Mouse (Mus musculus) thymus, adult 2 months (tissue): ENCODE data around the gene Tubb2b. TPM values are rescaled to one million over a fixed set of nuclear protein-coding genes. Genes with fewer than 3 reads are reported as not detected.

ENCODE experiments used
- DNase-seq: peaks from one replicate; pipeline ENCODE4 v3.0.0; 2021
- H3K27ac ChIP-seq: fragments of 200-500 bp; 2 replicates; pipeline ENCODE4 v1.5.1; 2012; ENCODE audit warnings: low read length, control low read depth; ENCODE audit not compliant: control insufficient read depth, insufficient read depth
- H3K27me3 ChIP-seq: fragments of 200-500 bp; 2 replicates; pipeline ENCODE4 v1.6.1; 2012; ENCODE audit warnings: mild to moderate bottlenecking, low read length, moderate library complexity, mixed read lengths; ENCODE audit not compliant: control insufficient read depth, insufficient read depth
- H3K36me3 ChIP-seq: fragments of 200-500 bp; 2 replicates; pipeline ENCODE4 v1.6.1; 2012; ENCODE audit warnings: mild to moderate bottlenecking, low read length, moderate library complexity; ENCODE audit not compliant: control insufficient read depth, insufficient read depth
- H3K4me1 ChIP-seq: fragments of 200-500 bp; replicated peaks from 2 replicates; pipeline ENCODE4 v1.6.1; 2012; ENCODE audit warnings: low read length; ENCODE audit not compliant: control insufficient read depth, insufficient read depth
- H3K4me3 ChIP-seq: fragments of 200-500 bp; 2 replicates; pipeline ENCODE4 v1.5.1; 2012; ENCODE audit warnings: mild to moderate bottlenecking, low read length, control low read depth, moderate library complexity; ENCODE audit not compliant: control insufficient read depth, insufficient read depth
- CTCF ChIP-seq: fragments of 200-500 bp; IDR thresholded peaks from 2 replicates; pipeline ENCODE4 v1.5.1; 2012; ENCODE audit warnings: mild to moderate bottlenecking, control low read depth, low read length, moderate library complexity, borderline replicate concordance; ENCODE audit not compliant: control insufficient read depth, poor library complexity, insufficient read depth; ENCODE audit errors: extremely low read depth
- POLR2A ChIP-seq: fragments of 200-500 bp; IDR thresholded peaks from 2 replicates; pipeline ENCODE4 v1.6.1; 2012; ENCODE audit warnings: mild to moderate bottlenecking, low read length, control low read depth, moderate library complexity; ENCODE audit not compliant: control insufficient read depth, poor library complexity, insufficient read depth; ENCODE audit errors: extremely low read depth
- WGBS: fragments of 180-500 bp; shearing (Covaris S2); methylation state at CpG from one replicate; pipeline ENCODE4 v1.1.7; 2018; 5-methylcytosine and 5-hydroxymethylcytosine counted together
- polyA plus RNA-seq: library from polyadenylated mRNA; depleted of rRNA; stranded (reverse); fragments of >200 nt; gene quantifications from 2 replicates; pipeline ENCODE4 v1.2.3, GENCODE M21; 2012

Tubb2b gene
- polyA plus RNA-seq, 1 experiment, result 217 TPM

- Histone ChIP-seq H3K27ac (no peak overlapping the region), H3K27me3 (no peaks in the 10 kb centered on the region), H3K4me1 (no peaks in the 10 kb centered on the region), H3K36me3 (no peaks in the 10 kb centered on the region), H3K4me3 (no peak overlapping the region)
- 89% methylated on average over 5 of the region's 5 CpGs for WGBS
- no peak for TF ChIP-seq CTCF
- no peak for TF ChIP-seq POLR2A
- no peak for DNase-seq
Observed at GRCm38 (mm10) chr13:34143389-34143788, 13.1 kb upstream of the Tubb2b start.

- Histone ChIP-seq H3K27ac (no peak overlapping the region), H3K36me3 (no peaks in the 10 kb centered on the region), H3K4me3 (no peak overlapping the region), H3K4me1 (peaks cover 16% of the 10 kb centered on the region), H3K27me3 (no peaks in the 10 kb centered on the region)
- DNase-seq, result no peak
- TF ChIP-seq CTCF (no peak), POLR2A (no peak)
- 86% methylated on average over 7 of the region's 7 CpGs for WGBS
Observed at GRCm38 (mm10) chr13:34136605-34137004, 6.3 kb upstream of the Tubb2b start.

GRCm38 (mm10) chr13:34134276-34134675 is 4.0 kb upstream of the Tubb2b start:
- H3K27ac ChIP-seq, result no peak overlapping the region
- no peaks in the 10 kb centered on the region for H3K36me3 ChIP-seq
- H3K4me1 ChIP-seq, result peaks cover 30% of the 10 kb centered on the region
- no peaks in the 10 kb centered on the region for H3K27me3 ChIP-seq
- TF ChIP-seq CTCF (no peak), POLR2A (no peak)
- DNase-seq, result no peak
- H3K4me3 ChIP-seq, result no peak overlapping the region
- WGBS, result 92% methylated on average over 7 of the region's 7 CpGs

- H3K27ac ChIP-seq, result no peak overlapping the region
- no peak for DNase-seq
- H3K4me1 ChIP-seq, result peaks cover 35% of the 10 kb centered on the region
- 27% methylated on average over 15 of the region's 15 CpGs for WGBS
- H3K4me3 ChIP-seq, result no peak overlapping the region
- no peaks in the 10 kb centered on the region for H3K27me3 ChIP-seq
- TF ChIP-seq CTCF (no peak), POLR2A (no peak)
- H3K36me3 ChIP-seq, result no peaks in the 10 kb centered on the region
Observed at GRCm38 (mm10) chr13:34133326-34134071, 3.2 kb upstream of the Tubb2b start.

- Histone ChIP-seq H3K4me3 (no peak overlapping the region), H3K27me3 (no peaks in the 10 kb centered on the region), H3K36me3 (no peaks in the 10 kb centered on the region), H3K27ac (no peak overlapping the region), H3K4me1 (peaks cover 37% of the 10 kb centered on the region)
- no peak for DNase-seq
- TF ChIP-seq POLR2A (no peak), CTCF (no peak)
- 41% methylated on average over 6 of the region's 6 CpGs for whole genome bisulfite sequencing
Observed at GRCm38 (mm10) chr13:34132875-34133274, 2.6 kb upstream of the Tubb2b start.

GRCm38 (mm10) chr13:34132299-34132698 is 2.0 kb upstream of the Tubb2b start:
- no peaks in the 10 kb centered on the region for H3K27me3 ChIP-seq
- DNase-seq, result no peak
- no peak overlapping the region for H3K27ac ChIP-seq

More at GRCm38 (mm10) chr13:34132299-34132698, 2.0 kb upstream of the Tubb2b start:
- Histone ChIP-seq H3K36me3 (no peaks in the 10 kb centered on the region), H3K4me1 (peaks cover 39% of the 10 kb centered on the region), H3K4me3 (peak overlapping the region; percentile 40; the same call in 1 of the 2 replicates)
- WGBS, result 16% methylated on average over 15 of the region's 15 CpGs
- TF ChIP-seq CTCF (no peak), POLR2A (no peak)
